Mouse (Mus musculus): ENCODE results near the gene Sf3b3.
"Not testable (repeated sequence)": the region's sequence is repeated elsewhere in the genome, so short reads cannot be mapped to it uniquely, and the experiment has no call there.

The Sf3b3 gene

DNA sequence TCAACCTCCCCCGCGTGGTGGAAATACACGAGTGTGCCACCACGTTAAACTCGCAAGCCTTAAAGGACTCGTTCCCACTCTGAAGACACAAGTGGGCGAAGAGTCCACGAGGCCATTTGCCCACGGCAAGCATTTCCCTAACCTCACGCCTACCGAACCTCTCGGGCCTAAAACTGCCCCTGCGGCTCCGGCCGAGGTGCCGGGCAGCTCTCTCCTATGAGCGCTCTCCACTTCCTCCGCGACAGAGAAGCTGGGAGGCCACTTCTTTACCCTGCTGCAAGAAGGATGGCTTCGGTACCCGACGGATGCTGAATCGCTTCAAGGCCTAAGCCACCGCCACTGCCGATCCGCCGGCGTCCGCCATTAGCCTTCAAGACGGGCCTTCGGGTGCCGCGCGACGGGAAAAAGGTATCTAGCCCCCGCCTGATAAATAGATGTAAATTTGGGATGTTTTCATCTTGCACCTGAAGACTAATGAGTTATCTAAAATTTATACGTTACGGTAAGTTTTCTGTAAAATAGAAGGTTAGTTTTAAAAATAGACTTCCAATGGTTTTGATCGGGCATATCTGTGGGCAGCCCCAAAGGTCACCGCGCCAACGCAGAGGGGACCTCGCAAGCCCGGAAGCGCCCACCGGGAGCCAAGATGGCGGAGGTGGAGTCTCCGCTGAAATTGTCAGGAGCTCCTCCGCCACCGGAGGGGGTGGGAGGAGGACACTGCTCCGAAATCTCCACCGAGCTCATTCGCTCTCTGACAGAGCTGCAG, at the start of gene Sf3b3, which contains the start of gene Cog4:
TSS of gene Sf3b3 (minus strand) at position 383 of the 766 bp plus-strand sequence.
TSS of gene Cog4 (plus strand) at position 196 of the 766 bp plus-strand sequence.
- DNase-seq (ENCODE audit: low spot score): peak; percentile 97

DNA sequence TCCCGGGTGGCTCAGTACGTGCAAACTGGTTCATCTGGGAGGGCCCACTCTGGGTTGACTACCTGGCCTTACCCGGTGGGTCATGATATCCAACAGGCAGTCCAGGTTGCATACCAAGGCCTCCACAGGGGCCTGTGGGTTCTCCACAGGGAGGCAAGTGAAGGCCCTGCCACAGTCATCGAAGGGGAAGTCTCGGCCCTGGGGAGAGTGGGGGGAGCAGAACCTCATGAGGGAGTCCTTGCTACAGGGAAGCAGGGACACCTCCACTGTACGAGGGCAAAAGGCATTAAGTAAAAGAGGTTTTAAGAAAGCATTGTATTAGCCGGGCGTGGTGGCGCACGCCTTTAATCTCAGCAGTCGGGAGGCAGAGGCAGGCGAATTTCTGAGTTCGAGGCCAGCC, 49.2 kb upstream of the Sf3b3 start:
- DNase-seq (ENCODE audit: low spot score): no peak

DNA sequence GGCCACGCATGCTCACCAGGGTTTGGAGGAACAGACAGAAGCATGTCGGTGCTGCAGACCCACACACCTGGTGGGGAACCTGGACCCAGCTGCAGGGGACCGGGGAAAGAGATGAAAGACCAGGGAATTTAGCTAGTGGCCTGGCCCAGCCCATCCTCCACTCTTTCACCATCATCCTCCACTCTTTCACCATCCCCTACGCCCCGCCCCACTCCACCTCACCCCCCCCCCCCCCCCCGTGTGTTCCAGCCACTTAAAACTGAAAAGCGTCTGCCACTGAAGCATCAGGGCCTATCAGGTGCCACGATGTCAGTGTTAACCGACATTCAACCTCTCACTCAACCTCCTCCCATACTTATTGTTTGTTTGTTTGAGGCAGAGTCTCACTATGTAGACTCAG, 48.7 kb upstream of the Sf3b3 start:
- no peak for DNase-seq (ENCODE audit: low spot score)

DNA sequence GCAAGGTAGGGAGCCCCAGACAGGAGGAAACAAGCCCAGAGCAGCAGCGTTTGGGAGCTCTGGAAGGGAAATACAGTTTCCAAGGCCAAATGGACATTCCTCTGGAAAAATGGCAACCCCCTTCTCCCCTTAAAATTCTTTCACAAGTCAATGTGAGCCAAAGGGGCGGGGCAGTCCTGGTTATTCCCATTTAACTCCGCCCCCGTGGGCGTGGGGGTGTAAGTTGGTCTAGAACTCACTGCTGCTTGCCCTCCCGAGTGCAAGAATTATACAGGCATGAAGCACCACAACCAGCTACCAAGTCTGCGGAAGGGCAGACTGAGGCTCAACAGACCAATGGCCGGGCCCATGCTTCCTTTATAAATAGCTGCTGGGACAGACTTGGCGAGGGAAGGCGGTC, 48.3 kb upstream of the Sf3b3 start:
- no peak for DNase-seq (ENCODE audit: low spot score)

DNA sequence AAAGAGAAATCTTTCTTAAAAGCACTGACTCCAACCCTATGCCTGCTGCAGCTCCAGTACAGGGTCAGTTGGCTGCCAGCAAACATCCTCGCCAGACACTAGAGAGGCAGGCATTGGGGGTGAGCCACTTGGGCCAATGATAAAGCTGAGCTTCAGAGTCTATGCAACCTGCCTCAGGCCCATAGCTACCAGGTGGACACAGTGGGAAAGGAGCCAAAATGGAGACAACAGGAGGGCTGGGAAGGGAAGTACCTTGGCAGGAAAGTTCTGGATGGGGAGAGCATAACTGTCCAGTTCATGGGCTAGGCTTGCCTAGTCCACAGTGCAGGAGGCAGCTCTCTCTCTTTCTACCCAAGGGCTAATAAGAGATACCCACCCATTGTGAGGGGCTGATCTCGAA, 46.3 kb upstream of the Sf3b3 start:
- DNase-seq (ENCODE audit: low spot score): no peak

DNA sequence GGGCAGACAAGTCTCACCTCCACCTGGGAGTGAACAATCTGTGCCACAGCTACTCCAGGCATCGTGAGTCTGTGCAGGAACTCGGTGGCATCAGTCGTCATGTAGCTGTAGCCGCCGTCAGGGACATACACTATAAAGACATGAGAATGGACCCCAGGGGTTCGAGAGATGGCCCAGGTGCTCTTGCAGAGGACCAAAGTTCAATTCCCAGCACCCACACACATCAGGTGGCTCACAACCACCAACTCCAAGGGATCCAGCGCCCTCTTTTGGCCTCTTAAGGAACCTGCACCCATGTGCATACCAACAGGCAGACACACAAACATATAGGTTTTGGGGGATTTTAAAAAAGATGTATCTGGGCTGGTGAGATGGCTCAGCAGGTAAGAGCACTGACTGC, 45.5 kb upstream of the Sf3b3 start:
- no peak for DNase-seq (ENCODE audit: low spot score)

DNA sequence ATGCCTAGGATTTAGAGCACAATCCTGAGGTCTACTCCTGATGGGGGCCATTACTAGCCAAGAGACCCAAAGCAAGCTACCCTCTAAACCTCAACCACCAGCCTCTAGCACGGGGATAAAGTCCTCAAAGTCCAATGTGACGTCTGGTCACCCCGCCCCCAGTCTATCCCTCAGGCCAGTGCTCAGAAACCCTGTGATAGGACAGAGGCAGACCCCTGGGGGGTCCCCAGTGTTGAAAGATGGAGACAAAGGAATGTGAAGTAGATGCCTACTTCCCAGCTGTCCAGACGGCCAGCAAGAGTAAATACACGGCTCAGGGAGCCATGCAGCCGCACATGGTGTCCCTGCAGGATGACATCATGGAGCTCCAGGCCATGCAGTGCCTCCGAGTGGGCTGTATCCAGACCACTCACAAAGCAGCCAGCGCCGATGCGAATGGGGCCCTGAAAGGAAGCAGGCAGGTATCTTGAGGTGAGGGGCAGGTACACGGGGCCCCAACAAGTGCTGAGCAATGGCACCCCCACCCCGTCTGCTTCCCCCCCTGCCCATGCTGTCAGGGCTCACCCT, 43.4 kb upstream of the Sf3b3 start:
- DNase-seq (ENCODE audit: low spot score): no peak

DNA sequence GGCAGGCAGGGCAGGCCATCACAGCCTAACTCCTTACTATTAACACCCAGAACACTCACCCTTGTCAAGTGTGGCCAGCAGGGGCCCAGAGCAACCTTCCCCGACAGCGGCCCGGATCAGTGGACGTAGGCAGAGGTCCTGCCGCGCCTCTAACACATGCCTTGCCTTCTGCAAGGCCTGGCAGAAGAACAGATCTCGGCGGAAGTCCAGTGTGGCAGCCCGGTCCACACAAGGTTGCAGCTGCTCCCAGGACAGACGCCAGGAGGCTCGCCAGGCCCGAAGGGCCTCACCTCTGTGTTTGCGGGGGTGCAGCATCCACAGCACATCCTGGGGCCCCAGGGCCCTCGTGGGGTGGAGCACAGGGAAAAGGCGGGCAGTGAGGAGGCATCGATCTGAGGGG, 42.3 kb upstream of the Sf3b3 start:
- no peak for DNase-seq (ENCODE audit: low spot score)

DNA sequence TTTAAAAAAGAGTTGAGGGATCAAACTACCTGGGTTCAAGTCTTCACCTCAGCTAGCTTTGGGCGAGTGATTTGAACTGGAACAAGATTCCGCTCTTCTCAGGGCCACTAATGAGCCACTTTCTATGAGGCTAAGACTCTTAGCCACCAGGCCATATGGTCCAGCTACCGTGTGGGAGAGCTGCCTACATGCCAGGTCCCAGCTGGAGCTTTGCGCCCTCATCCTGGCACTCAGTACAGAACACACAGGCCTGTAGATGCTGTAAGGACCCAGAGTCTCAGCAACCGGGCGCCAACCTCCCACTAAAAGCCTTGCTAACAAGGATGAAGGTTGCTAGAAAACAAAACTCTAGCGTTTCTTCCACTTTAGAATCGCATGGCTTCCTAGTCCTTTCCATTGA, 41.9 kb upstream of the Sf3b3 start:
- no peak for DNase-seq (ENCODE audit: low spot score)

DNA sequence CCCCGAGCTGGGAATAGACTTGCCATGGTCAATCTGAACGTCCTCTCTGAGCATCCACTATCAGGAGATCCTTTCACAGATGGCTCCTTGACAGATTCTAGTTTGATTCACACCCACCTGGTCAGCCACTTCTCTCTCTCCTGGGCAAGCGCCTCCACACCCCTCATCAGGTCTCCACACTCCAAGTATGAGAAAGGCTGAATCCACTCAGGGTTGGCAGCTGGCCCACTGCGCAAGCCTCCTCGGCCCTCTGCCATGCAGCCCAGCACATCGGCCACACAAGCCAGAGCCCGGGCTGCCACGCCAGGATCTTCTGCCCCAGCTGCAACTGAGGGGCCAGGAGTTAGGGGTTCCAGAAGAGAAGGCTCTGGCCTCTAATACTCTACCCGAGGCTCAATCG, 41.0 kb upstream of the Sf3b3 start:
- DNase-seq (ENCODE audit: low spot score): no peak

DNA sequence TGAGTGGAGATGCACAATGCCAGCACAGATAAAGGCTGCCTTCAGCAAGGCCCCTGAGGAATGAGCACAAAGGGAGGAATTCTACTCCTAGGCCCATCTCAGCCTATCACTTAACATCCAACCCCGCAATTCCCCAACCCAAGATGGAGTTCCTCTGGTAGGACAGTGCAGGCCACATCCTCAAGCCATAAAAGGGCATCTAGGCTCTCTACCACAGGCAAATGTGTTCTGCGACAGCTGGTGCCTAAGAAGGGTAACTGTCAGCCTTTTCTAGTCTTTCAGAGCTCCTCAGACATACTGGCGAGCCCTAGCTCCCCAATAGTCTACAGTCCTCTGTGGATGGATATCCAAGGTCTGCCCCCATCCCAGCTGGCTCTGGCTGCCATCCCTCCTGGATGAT, 40.0 kb upstream of the Sf3b3 start:
- no peak for DNase-seq (ENCODE audit: low spot score)

DNA sequence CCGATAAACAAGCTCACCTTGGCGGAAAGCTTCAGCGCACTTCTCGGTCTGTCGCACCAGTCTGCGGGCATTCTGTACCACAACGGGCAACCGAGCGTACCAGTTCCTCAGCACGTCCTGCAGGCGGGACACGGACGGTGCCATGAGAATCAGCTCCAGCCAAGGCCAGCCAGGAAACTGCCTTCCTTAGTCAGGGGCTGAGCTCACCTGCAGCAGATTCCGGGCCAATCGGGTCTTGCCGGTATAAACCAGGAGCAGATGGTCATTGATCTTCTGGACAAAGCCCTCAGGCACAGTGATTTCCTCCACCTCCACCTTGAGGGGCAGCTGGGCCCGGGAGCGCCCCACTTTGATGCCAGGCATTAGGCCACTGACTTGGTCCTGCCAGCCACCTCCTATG, 37.2 kb upstream of the Sf3b3 start:
- no peak for DNase-seq (ENCODE audit: low spot score)

DNA sequence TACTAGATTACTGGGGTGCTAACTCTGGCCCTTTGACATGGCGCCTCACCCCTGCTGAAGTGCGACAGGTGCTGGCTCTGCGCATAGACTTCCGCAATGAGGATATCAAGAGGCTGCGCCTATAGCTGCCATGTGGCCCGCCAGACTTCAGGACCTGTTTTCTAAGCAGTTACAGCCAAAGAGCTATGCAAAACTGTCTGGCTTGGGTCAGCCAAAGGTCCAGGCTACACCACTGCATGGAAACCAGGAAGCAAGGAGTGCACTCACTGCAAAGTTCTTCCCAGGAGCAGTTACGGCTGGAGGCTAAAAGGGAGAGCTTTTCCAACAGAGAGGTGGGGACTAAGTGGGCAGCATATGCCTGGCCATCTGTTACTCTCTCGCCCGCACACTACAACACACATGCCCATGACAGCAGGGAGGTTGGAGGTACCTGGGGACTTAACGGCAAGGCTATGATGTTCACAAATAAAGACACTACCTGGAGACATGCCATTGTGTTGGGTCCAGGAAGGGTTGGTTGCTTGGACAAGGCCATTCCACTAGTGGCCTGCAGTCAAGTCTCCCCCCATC, 35.2 kb upstream of the Sf3b3 start:
- no peak for DNase-seq (ENCODE audit: low spot score)

DNA sequence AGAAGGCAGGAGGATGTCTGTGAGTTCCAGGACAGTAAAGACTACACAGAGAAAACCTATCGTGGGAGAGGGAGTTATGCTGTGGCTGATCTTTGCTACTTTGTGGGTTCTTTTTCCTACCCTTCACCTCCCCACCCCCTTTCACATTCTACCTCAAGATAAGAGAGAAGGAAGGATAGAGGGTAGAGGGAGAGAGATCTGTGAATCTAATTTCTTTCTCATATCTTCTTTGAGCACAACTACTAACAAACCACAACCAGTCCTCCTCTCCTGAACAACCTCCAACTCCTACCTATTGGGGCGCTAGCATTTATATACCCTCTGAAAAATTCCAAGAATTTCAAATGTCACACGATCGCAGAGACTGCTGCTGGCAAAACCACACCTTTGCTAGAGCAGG, 31.3 kb upstream of the Sf3b3 start:
- no peak for DNase-seq (ENCODE audit: low spot score)

DNA sequence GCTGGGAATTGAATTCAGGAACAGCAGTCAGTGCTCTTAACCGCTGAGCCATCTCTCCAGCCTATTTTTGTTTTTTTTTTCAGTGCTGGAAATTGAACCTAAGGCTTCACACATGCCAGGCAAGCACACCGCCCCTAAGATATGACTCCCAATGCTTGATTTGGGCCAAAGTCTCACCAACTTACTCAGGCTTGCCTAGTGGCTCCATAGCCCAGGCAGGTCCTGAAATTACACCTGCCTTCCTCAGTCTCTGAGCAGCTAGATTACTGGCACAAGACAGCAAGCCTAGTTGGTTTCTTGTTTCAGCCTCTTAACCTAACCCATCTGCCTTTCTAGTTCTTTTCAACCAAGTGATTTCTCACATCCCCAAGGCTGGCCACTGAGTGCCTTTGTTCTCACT, 23.9 kb upstream of the Sf3b3 start:
- DNase-seq (ENCODE audit: low spot score): no peak

DNA sequence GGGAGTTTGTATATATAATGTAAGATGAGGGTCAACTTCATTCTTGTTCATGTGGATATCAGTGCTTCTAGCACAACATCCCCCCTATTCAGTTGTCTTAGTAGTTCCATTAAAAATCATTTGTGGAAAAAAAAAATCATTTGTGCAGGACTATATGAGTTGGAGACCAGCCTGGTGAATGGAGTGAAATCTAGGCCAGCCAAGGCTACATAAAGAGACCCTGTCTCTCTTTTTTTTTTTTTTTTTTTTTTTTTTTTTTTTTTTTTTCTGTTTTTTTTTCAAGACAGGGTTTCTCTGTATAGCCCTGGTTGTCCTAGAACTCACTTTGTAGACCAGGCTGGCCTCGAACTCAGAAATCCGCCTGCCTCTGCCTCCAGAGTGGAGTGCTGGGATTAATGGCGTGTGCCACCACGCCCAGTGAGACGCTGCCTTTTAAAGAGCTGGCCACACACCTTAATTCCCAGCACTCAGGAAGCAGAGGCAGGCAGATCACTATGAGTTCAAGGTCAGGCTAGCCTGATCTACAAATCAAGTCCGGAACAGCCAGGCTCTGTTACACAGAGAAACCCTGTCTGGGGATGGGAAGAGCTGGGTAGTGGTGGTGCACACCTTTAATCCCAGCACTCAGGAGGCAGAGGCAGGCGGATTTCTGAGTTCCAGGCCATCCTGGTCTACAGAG, 14.9 kb upstream of the Sf3b3 start:
- not testable (repeated sequence) for DNase-seq (ENCODE audit: low spot score)

DNA sequence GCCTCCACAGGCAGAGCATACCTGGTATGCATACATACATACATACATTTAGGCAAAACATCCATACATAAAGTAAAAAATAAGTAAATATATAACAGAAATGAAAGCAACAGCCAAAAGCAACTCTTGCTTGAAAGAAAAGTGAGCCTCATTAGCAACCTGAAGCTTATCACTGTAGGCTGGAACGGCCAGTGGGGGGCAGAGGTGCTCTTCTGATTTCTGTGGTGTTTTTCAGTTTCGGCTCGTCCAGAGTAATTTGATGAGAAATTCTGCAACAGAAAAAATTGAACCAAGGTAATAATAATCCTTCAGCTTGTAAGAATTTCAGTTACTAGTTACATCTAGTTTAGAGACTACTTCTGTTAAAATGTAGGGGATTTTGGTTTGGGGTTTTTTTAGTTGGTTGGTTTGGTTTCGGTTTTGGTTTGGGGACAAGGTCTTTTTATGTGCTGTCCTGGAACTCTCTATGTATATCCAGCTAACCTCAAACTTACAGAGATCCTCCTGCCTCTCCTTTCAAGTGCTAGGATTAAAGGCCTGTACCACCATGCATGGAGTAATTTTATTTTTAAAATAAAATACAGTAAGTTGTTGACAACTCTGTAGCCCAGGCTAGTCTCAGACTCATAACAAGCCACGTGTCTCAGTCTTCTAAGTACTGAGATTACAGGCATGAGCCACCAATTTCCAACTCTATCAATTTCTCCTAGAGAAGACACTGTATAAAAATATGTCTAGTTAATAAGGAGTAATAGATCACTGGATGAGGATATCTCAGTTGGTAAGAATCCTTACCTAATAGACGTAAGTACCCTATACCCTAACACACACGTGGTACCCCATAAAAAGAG, 13.3 kb upstream of the Sf3b3 start:
- DNase-seq (ENCODE audit: low spot score): peak; percentile 68

DNA sequence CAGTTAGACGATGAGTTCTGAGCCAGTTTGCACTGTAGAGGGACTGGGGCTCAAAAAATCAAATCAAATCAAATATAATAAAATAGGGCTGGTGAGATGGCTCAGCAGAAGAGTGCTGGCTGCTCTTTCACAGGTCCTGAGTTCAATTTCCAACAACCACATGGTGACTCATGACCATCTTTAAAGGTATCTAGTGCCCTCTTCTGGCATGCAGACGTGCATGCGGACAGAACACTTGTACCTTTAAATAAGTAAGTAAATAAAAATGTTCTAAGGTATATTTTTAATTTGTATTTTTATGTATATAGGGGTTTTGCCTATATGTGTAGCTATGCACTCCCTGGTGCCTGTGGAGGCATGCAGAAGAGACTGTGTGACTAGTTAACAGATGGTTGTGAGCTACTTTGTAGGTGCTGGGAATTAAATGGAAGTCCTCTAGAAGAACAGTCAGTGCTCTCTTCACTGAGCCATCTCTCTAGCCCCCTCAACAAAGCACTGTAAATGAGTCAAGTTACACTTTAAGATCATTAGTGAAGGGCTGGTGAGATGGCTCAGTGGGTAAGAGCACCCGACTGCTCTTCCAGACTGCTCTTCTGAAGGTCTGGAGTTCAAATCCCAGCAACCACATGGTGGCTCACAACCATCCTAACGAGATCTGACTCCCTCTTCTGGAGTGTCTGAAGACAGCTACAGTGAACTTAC, 10.3 kb upstream of the Sf3b3 start:
- peak; percentile 61 for DNase-seq (ENCODE audit: low spot score)

DNA sequence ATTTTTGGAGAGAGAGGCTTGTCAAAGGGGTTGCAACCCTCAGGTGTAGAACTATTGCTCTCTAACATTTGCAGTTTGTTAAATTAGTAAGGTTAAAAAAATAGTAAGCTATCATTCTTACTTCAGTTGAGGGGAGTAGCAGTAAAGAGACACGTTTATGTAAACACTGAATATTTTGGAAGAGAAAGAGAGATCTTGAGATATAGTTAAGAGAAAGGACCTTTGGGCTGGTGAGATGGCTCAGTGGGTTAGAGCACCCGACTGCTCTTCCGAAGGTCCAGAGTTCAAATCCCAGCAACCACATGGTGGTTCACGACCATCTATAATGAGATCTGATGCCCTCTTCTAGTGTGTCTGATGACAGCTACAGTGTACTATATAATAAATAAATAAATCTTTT, 9.5 kb upstream of the Sf3b3 start:
- DNase-seq (ENCODE audit: low spot score): not testable (repeated sequence)

DNA sequence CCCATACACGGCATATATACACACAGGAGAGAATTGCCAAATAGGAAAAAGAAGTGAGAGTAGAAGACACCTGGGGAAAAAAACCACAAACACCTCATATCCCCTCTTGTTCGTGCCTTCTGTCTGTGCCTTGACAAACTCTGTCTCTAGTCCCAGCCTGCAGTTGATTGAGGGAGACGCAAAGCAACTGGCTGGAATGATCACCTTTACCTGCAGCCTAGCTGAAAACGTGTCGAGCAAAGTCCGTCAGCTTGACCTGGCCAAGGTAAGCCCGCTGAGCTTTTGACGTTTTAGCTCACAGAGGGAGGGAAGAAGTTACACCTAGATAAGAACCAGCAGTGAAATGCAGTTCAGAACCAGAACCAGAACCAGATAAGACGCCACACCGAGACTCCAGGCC, 4.6 kb upstream of the Sf3b3 start:
- no peak for DNase-seq (ENCODE audit: low spot score)
